13 mouse cellular contexts compared by ENCODE assay signal in genomic region chr9:63147786-63148409, GRCm38 (mm10). TPM values are rescaled to one million over a fixed set of nuclear protein-coding genes. Genes with fewer than 3 reads are reported as not detected.
DNase-seq lines count a peak whose midpoint lies in the region; ATAC-seq lines count a peak whose summit lies in the region.
"Had no signal": no experiment of that assay in that cellular context is flagged by ENCODE, and none has a peak within 500 bp of the region (broad histone marks: within the 10 kb centered on the region; RNA-seq: fewer than 3 reads in every experiment).

No protein-coding gene starts in this region.

- H3K36me3 ChIP-seq in intestine, embryonic 15.5 days: no peaks in the 10 kb centered on the region
- H3K36me3 ChIP-seq in intestine, embryonic 16.5 days (ENCODE audit: control insufficient read depth, insufficient read depth, low read length): no peaks in the 10 kb centered on the region
- no peaks in the 10 kb centered on the region for H3K36me3 ChIP-seq in forebrain, embryonic 12.5 days (replicated peaks)
- no peaks in the 10 kb centered on the region for H3K36me3 ChIP-seq in limb, embryonic 11.5 days (ENCODE audit: control insufficient read depth, insufficient read depth, low read length)
- no peaks in the 10 kb centered on the region for H3K36me3 ChIP-seq in neural tube, embryonic 15.5 days
- H3K36me3 ChIP-seq in kidney, embryonic 14.5 days (ENCODE audit: control insufficient read depth, insufficient read depth, low read length): no peaks in the 10 kb centered on the region

- H3K4me2 ChIP-seq in intestine, embryonic 15.5 days (replicated peaks): peak overlapping the region; percentile 74
- H3K4me2 ChIP-seq in intestine, embryonic 16.5 days (ENCODE audit: low read depth, low read length): no peak overlapping the region
- peak overlapping the region; percentile 77; the same call in 1 of the 2 replicates for H3K4me2 ChIP-seq in forebrain, embryonic 12.5 days
- peak overlapping the region; percentile 72; the same call in 1 of the 2 replicates for H3K4me2 ChIP-seq in limb, embryonic 11.5 days (ENCODE audit: low read depth, severe bottlenecking)
- peak overlapping the region; percentile 61 for H3K4me2 ChIP-seq in neural tube, embryonic 15.5 days
- no peak overlapping the region for H3K4me2 ChIP-seq in kidney, embryonic 14.5 days (replicated peaks; ENCODE audit: low read depth, low read length)

- peaks cover 100% of the 10 kb centered on the region for H3K27me3 ChIP-seq in intestine, embryonic 15.5 days (replicated peaks)
- peaks cover 100% of the 10 kb centered on the region for H3K27me3 ChIP-seq in intestine, embryonic 16.5 days (replicated peaks; ENCODE audit: control insufficient read depth, insufficient read depth, low read length)
- peaks cover 100% of the 10 kb centered on the region for H3K27me3 ChIP-seq in forebrain, embryonic 12.5 days
- H3K27me3 ChIP-seq in limb, embryonic 11.5 days (ENCODE audit: control insufficient read depth, insufficient read depth, low read length): peaks cover 100% of the 10 kb centered on the region
- peaks cover 89% of the 10 kb centered on the region for H3K27me3 ChIP-seq in neural tube, embryonic 15.5 days (replicated peaks)
- peaks cover 99% of the 10 kb centered on the region for H3K27me3 ChIP-seq in kidney, embryonic 14.5 days (ENCODE audit: control insufficient read depth, insufficient read depth, low read length)

- no peak overlapping the region for H3K27ac ChIP-seq in intestine, embryonic 15.5 days
- no peak overlapping the region for H3K27ac ChIP-seq in intestine, embryonic 16.5 days (ENCODE audit: low read length)
- H3K27ac ChIP-seq in forebrain, embryonic 12.5 days: no peak overlapping the region
- no peak overlapping the region for H3K27ac ChIP-seq in limb, embryonic 11.5 days (replicated peaks; ENCODE audit: low read depth, low read length)
- H3K27ac ChIP-seq in neural tube, embryonic 15.5 days (replicated peaks): peak overlapping the region; percentile 80
- H3K27ac ChIP-seq in kidney, embryonic 14.5 days (ENCODE audit: low read depth, low read length): no peak overlapping the region
- H3K27ac ChIP-seq: left cerebral cortex, adult 2 months had no signal

- H3K4me1 ChIP-seq in intestine, embryonic 15.5 days (replicated peaks): peaks cover 56% of the 10 kb centered on the region
- H3K4me1 ChIP-seq in intestine, embryonic 16.5 days (ENCODE audit: control insufficient read depth, insufficient read depth, low read length): peaks cover 39% of the 10 kb centered on the region
- H3K4me1 ChIP-seq in forebrain, embryonic 12.5 days: peaks cover 71% of the 10 kb centered on the region
- peaks cover 29% of the 10 kb centered on the region for H3K4me1 ChIP-seq in limb, embryonic 11.5 days (ENCODE audit: control insufficient read depth, insufficient read depth, low read length)
- peaks cover 83% of the 10 kb centered on the region for H3K4me1 ChIP-seq in neural tube, embryonic 15.5 days
- peaks cover 28% of the 10 kb centered on the region for H3K4me1 ChIP-seq in kidney, embryonic 14.5 days (ENCODE audit: control insufficient read depth, insufficient read depth, low read length)

- H3K9me3 ChIP-seq in intestine, embryonic 15.5 days: no peaks in the 10 kb centered on the region
- H3K9me3 ChIP-seq in intestine, embryonic 16.5 days (ENCODE audit: control insufficient read depth, low read length): no peaks in the 10 kb centered on the region
- no peaks in the 10 kb centered on the region; the same call in 1 of the 2 replicates for H3K9me3 ChIP-seq in forebrain, embryonic 12.5 days
- H3K9me3 ChIP-seq in limb, embryonic 11.5 days (ENCODE audit: control insufficient read depth, low read length): no peaks in the 10 kb centered on the region
- H3K9me3 ChIP-seq in neural tube, embryonic 15.5 days (replicated peaks): no peaks in the 10 kb centered on the region
- H3K9me3 ChIP-seq in kidney, embryonic 14.5 days (ENCODE audit: control insufficient read depth, low read length): no peaks in the 10 kb centered on the region

- H3K9ac ChIP-seq in intestine, embryonic 15.5 days: no peak overlapping the region
- H3K9ac ChIP-seq in intestine, embryonic 16.5 days (ENCODE audit: low read depth, low read length): no peak overlapping the region
- no peak overlapping the region for H3K9ac ChIP-seq in forebrain, embryonic 12.5 days
- H3K9ac ChIP-seq in limb, embryonic 11.5 days (ENCODE audit: low read length): no peak overlapping the region
- peak overlapping the region; percentile 49 for H3K9ac ChIP-seq in neural tube, embryonic 15.5 days (replicated peaks)
- no peak overlapping the region for H3K9ac ChIP-seq in kidney, embryonic 14.5 days (ENCODE audit: low read depth, low read length)

- peak; percentile 55 for DNase-seq in limb, embryonic 11.5 days (ENCODE audit: low spot score)
- no peak for DNase-seq in gastrocnemius, postnatal 10 days
- DNase-seq: thymus, postnatal 14 days had no signal

- 0 out of 2 replicates have a peak overlapping the region, but pooled peaks have one; percentile 42 for H3K4me3 ChIP-seq in intestine, embryonic 15.5 days (replicated peaks)
- H3K4me3 ChIP-seq in intestine, embryonic 16.5 days (ENCODE audit: low read length): no peak overlapping the region
- peak overlapping the region; percentile 47 for H3K4me3 ChIP-seq in forebrain, embryonic 12.5 days (replicated peaks)
- H3K4me3 ChIP-seq in limb, embryonic 11.5 days (ENCODE audit: low read depth, low read length): peak overlapping the region; percentile 25; the same call in 1 of the 2 replicates
- H3K4me3 ChIP-seq in neural tube, embryonic 15.5 days (replicated peaks): peak overlapping the region; percentile 48
- H3K4me3 ChIP-seq in kidney, embryonic 14.5 days (ENCODE audit: low read length): no peak overlapping the region

- WGBS in intestine, embryonic 15.5 days: 2% methylated on average over 14 of the region's 14 CpGs
- 4% methylated on average over 14 of the region's 14 CpGs for WGBS in intestine, embryonic 16.5 days
- 2% methylated on average over 14 of the region's 14 CpGs for WGBS in forebrain, embryonic 12.5 days
- whole genome bisulfite sequencing in limb, embryonic 11.5 days: 2% methylated on average over 14 of the region's 14 CpGs
- 2% methylated on average over 14 of the region's 14 CpGs for WGBS in neural tube, embryonic 15.5 days
- WGBS in kidney, embryonic 14.5 days: 2% methylated on average over 14 of the region's 14 CpGs

- ATAC-seq in intestine, embryonic 15.5 days: no peak
- ATAC-seq in intestine, embryonic 16.5 days: no peak
- no peak for ATAC-seq in forebrain, embryonic 12.5 days (ENCODE audit: low FRiP score)
- ATAC-seq in limb, embryonic 11.5 days (ENCODE audit: insufficient number of reproducible peaks, low FRiP score, low TSS enrichment, low read depth): no peak
- no peak for ATAC-seq in neural tube, embryonic 15.5 days (ENCODE audit: low FRiP score)
- no peak for ATAC-seq in activated CD4-positive, CD25-positive, alpha-beta regulatory T cell, adult 4 months
- ATAC-seq in kidney, embryonic 14.5 days (ENCODE audit: low FRiP score, low TSS enrichment): no peak

RNA-seq across cellular contexts. Expression of gene Skor1, which starts 0.9 kb away (rescaled TPM):
- polyA plus RNA-seq in intestine, embryonic 15.5 days (2015; fragmentation: Nextera tagmentation; extraction: Ambion mirVana): not detected in 2 replicates
- not detected in 2 replicates for polyA plus RNA-seq in intestine, embryonic 16.5 days (2015; fragmentation: Nextera tagmentation; extraction: Ambion mirVana)
- polyA plus RNA-seq in forebrain, embryonic 12.5 days (2016; fragmentation: Nextera tagmentation; extraction: Ambion mirVana): 0.61 and 0.88 TPM in 2 replicates
- 0.12 TPM in 1 of 2 replicates, not detected in the other for polyA plus RNA-seq in limb, embryonic 11.5 days (2014; fragmentation: Nextera tagmentation; extraction: Ambion mirVana)
- 12.2 and 18.7 TPM in 2 replicates for polyA plus RNA-seq in neural tube, embryonic 15.5 days (2015; fragmentation: Nextera tagmentation; extraction: Ambion mirVana)
- polyA plus RNA-seq in activated CD4-positive, CD25-positive, alpha-beta regulatory T cell, adult 4 months (2017; shearing (Covaris generic)): not detected
- under 1 TPM in 1 of 2 experiments, not detected in 1; 0.09 TPM for total RNA-seq in gastrocnemius, postnatal 10 days (2021)
- not detected in 2 replicates for polyA plus RNA-seq in kidney, embryonic 14.5 days (2014; fragmentation: Nextera tagmentation; extraction: Ambion mirVana)
- total RNA-seq: CH12.LX had no signal
- polyA plus RNA-seq: kidney, embryonic 16.5 days; lung, embryonic 16.5 days had no signal

Comparison
In these comparisons a context has a peak if more than half of its experiments do, and no peak if none do; other contexts are left out.
1. H3K4me2 ChIP-seq: peak in intestine, embryonic 15.5 days (single experiment), forebrain, embryonic 12.5 days (single experiment), limb, embryonic 11.5 days (single experiment) and neural tube, embryonic 15.5 days (single experiment); none in intestine, embryonic 16.5 days (single experiment) and kidney, embryonic 14.5 days (single experiment).
2. H3K4me3 ChIP-seq: peak in intestine, embryonic 15.5 days (single experiment), forebrain, embryonic 12.5 days (single experiment), limb, embryonic 11.5 days (single experiment) and neural tube, embryonic 15.5 days (single experiment); none in intestine, embryonic 16.5 days (single experiment) and kidney, embryonic 14.5 days (single experiment).